Mouse (Mus musculus) right cerebral cortex, postnatal 36 days (tissue): ENCODE measurements around the gene Casp6.

ENCODE experiments used
- DNase-seq, 2 experiments: peaks; one replicate each; pipeline ENCODE4 v3.0.0; 2022; ENCODE audit warnings: low spot score in 2 of 2, mixed read lengths in 1 of 2

Gene Casp6

DNA sequence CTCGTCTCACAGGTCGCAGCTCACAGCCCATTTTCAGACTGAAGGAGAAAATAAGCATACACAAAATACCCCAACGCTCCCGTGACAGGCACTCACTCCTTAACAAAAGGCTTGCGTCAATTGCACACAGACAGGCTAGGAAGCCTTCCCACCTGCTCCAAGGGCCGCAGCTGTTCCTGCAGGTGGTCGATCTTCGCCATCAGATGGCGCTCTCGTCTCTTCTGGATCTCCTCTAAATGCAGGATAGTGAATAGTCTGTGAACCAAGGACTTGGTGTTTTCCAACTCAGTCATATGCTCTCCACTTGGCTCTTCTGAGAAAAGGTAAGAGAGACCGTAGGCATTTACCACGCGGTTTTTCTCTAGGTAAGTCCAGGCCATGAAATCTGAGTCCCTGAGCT is 17.2 kb downstream of the Casp6 start:
- DNase-seq: peak; percentile 56 to 74

DNA sequence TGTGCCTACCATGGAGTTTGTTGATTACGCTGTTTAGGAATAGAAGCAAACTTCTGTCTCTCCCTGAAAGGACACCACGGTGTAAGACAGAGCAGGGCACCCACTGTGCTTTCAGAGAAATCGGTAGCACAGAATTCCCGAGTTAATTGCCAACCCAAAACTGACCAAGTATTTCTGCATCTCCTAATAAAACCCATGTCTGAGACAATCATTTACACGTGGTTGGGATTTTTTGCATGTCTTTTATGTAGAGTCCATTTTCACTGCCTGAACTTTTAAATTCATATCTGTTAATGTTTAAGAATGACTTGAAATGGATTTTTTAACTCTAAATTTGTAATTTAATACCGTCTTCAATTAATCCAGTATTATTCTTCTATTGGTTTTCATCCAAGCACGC is 22.4 kb downstream of the Casp6 start:
- DNase-seq: no peak

DNA sequence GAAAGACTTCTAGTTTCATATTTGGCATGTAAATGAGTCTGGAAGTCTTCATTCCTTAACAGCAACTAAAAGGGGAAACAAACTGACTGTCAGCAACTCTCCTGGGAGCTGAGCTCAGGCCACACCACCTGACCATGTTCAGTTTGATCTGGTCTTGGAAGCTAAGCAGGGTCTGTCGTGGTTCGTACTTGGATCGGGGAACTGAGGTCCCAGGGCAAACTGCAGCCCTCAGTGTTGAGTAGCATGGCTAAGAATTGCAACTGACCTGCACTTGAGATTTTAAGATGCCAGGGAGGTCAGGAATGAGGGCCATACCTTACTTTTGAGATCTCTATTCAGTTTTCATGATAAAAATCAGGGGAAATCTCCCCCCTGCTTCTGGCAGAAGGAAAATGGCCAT is 24.6 kb downstream of the Casp6 start:
- no peak for DNase-seq

DNA sequence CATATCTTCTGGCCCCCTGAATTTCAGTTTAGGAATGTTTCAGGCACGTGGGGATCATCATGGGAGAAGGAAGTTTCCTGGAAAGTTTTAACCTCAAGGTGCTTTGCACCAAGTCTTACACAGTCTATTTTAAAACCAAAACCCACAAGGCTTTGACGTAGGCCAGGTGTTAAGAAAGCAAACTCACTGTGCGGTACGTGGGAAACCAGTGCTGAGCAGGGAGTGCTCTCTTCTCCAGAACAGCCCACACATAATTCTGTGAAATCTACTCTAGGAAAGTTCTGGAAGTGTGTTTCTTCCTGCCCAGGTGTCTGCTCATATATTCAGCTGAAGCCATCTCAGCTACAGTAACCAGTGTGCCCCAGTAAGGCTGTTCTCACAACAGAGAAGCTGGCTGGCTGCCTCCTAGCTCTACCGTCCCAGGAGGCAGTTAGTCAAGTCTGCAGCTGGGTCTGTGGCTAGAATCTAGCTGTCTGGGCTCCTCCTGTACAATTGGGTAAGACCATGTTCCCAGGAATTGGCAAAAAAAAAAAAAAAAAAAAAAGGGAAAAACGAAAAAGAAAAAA is 29.1 kb downstream of the Casp6 start:
- peak; percentile 19 to 42 for DNase-seq

DNA sequence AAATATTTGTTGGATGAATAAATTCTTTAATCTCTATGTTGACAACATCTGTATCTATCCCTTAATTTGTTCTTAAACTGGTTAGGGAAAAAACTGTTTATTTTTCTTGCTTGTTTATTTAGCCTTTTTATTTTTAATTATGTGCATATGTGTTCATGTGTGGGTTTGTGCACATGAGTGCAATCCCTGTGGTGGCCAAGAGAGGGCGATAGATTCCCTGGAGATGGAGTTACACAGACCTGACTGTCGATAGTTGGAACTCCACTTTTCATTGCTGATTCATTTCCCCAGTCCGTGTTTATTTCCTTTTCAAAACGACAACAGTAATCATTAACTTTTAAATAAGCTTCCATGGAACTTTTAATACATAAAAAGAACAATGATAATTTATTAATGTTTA is 31.2 kb downstream of the Casp6 start:
- DNase-seq: no peak

DNA sequence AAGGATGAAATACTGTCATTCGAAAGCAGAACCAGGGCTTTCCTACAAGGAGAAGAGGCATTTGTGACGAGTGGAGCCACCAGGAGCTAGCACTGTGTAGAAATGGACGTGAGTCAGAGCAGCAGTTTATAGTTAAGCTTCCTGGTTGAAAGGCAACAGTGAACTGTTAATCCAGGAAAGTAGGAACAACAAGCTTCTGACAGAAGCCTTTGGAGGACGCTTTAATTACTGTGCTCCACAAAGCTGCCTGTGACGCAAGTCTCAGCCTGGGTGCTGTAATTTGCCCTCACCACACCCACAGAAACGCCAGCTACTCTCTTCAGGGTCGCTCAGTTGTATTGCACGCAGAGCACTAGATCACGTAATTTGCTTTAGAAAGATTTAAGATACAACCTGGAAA is 35.3 kb downstream of the Casp6 start:
- DNase-seq: no peak

DNA sequence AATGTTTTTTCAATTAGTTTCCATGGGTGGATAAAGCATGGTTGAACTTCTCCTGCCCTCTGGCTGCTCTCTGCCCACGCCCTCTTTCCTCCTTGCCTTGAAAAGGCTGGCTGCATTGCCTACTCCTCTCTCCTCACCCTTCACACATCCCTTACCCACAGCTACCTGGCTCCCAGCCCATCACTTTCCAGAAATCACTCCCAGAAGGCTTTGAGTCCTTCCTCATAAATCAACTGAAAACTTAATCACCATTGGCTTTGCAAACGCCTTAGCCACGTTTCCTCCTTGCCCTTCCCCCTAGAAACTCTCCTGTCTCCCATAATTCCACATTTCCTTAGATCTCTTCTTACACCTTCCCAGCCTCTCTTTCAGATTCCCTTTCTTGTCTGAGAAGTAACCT is 36.6 kb downstream of the Casp6 start:
- DNase-seq: no peak

DNA sequence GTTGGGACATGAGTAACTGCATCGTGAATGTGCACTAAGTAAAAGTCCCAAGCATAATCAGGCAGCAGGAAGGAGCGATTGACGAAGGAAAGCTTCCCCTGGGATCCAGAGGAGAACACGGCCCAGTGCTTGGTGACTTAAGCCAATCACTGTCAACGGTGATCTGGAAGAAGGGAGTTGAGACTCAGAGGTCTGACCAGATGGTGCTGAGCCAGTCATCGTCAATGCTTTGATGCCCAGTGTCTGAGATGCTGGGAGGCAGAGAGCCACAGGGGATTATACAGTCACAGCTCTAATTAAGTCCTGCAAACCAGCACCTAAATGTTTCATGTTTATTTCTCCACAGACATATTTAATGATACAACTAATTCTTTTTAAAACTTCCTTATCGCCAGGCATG is 37.8 kb downstream of the Casp6 start:
- DNase-seq: no peak

DNA sequence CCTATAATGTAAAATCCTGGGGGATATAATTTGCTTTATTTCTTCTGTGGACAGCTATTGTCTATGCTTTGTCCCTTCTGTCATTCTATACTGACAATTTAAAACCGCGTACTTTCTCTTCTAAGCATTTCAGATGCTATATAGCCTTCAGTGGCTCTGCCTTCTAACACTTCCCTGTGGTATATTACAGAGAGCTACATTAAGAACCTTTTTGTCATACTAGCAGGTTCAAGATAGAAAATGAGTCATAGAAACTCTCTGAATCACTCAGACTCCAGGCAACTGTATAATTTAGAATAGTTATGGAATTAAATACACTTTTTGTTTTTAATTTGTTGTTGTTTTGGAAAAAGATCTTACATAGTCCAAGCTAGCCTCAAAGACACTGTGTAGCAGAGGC is 39.6 kb downstream of the Casp6 start:
- no peak for DNase-seq

DNA sequence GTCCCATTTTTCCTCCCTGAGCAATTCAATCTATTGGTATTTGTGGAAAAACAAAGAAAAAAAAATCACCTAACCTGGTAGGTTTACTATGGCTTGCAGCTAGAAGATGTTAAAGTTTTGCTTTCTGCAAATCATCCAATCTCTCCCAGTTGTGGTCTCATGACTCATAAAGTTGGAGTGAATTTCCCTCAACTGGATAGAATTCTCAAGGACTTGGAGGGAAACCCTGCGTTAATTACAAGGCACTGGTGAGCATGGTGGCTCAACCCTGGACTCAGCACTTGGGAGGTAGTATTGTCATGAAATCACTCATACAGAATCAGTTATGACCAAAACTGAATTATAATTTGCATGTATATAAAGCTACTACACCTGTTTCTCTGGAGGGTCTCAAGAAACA is 40.1 kb downstream of the Casp6 start:
- no peak for DNase-seq

DNA sequence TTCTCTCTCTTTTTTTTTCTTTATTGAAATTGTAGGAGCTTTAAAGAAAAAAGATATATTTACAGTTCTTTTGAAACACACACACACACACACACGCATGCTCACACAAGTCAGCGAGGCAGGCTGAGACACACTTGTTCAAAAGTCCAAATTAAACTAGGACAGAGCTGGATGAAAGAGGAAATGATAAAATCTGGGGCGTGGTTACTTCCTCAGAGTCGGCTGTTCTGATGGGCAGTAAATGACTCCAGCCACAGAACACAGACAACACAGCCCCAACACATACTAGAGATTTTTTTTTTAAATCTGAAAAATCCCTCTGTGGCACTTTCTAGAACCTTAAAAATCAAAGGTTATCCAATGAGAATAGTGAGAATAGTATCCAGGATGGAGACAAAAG is 42.6 kb downstream of the Casp6 start:
- DNase-seq: no peak

DNA sequence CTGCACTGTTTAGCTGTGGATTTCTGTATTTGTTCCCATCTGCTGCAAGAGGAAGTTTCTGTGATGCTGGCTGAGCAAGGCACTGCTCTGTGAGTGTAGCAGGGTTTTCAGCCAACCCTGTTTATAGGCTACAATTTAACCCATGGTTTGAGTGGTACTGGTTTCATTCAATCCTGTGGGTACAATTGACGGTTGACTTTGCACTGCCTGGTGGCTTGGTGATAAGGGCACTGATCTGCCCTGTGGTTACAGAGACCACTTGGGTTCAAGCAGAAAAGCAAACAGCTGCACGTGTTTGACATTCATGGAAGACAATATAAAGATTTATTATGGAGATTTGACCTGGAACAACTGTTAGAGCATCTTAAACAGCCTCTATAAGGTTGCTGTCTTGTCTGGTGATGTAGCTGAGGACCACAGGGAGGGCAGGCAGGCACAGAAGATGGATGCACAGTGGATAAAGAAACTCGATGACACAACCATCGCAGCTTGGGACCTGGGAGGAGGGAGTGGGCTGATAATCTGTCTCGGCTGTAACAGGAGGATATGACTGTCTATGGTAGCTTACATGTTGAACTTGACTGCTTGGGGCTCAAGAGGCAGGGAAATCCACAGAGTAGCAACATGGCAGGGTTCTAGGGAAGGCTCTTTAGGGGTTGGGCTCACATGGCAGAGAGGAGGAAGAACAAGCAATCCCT is 45.1 kb downstream of the Casp6 start:
- DNase-seq: no peak

DNA sequence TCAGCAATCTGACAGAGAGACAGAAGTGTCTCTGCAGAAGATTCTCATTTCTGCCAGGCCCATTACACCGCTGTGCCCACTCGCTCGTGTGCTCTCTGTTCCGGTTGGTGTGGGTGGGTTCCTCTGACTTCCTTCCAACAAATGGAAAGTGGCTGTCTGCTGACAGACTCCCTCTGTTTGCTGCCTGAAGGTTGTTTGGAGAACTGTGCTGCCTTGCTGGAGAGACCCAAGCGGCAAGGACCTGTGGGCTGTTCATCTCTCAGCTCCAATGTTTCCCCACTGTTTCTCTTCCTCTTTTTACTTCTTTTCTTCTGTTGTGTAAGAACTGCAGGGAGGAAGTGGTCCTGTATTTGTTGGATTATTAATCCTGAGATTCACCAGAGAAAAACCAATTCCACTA is 47.1 kb downstream of the Casp6 start:
- DNase-seq: peak in 1 of 2 experiments; percentile 60

DNA sequence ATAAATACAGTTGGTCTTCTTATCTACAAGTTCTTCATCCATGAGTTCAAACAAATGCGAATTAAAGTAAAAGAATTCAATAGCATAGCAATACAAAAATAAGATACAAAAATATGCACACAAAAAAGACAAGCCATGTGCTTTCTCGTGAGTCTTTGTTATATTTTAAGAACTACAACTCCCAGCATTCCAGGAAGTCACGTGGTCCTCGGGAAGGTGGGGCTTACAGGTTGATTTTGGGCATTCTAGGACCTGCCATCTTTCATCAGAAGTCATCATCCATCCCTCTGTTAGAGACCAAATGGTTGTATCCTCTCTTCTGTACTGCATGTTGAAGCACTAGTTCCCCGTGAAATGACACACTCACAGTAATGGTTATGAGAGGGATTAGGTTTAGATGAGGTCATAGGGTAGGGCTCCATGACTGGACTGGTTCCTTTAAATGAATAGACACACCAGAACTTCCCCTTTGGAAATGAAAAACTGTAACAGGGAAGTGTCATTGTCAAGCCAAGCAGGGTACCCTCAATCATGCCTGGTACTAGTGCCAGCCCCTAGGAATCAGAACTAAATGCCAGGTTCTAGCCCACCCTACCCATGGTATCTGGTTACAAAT is 48.0 kb downstream of the Casp6 start:
- DNase-seq: no peak

DNA sequence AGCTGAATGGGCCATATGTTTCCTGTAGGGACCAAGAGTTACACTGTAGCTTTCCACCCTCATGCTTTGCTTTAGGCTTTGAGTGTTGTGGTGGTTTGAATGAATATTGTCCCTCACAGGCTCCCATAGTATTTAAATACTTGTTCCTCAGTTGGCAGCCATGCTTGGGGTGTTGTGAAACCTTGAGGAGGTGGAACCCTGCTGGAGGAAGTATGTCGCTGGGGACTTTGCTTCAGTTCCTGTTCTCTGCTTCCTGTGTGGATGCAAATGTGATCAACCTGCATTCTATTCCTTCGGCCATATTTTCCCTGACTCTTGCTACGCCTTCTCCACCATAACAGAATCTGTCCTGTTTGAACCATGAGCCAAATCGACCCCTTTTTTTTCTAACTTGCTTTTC is 52.1 kb downstream of the Casp6 start:
- DNase-seq: no peak

DNA sequence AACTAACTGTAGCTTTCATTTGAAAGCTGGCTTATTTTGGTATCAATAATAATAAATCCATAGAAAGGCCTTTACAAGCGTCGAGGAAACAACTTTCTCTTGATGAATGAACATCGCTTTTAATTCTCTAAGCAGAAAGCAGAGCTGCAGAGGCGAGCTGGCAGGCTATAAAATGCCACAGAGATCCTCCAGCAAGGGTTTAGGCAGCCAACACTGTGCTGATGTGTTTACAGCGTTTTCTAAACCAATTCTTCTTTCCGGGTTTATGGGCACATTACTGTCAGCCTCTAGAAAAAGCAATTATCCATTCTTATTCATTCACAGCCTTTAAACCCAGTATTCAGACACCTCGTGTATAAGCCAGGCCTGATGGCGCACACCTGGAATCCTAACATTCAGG is 61.3 kb downstream of the Casp6 start:
- no peak for DNase-seq
